Mouse (Mus musculus) liver, postnatal 0 days (tissue): ENCODE data around the gene Bsg. TPM values are rescaled to one million over a fixed set of nuclear protein-coding genes. Genes with fewer than 3 reads are reported as not detected.

Experiments used
- ATAC-seq: fragments of 200-750 bp; cut with Nextera tagmentation; 2 replicates; pipeline ENCODE4 v1.8.0; 2017; ENCODE audit warnings: mild to moderate bottlenecking, moderate library complexity
- DNase-seq: peaks from one replicate; pipeline ENCODE4 v3.0.0-alpha.2; 2016
- H3K27ac ChIP-seq: fragments of 300-500 bp; sonication (generic); 2 replicates; pipeline ENCODE4 v1.5.1; 2014; ENCODE audit warnings: antibody characterized with exemption, moderate library complexity, mild to moderate bottlenecking, low read depth
- H3K27me3 ChIP-seq: fragments of 300-500 bp; sonication (generic); 2 replicates; pipeline ENCODE4 v1.6.1; 2014; ENCODE audit warnings: low read length, control low read depth, mixed read lengths; ENCODE audit not compliant: insufficient read depth
- H3K36me3 ChIP-seq: fragments of 300-500 bp; sonication (generic); replicated peaks from 2 replicates; pipeline ENCODE4 v1.6.1; 2014; ENCODE audit warnings: mild to moderate bottlenecking, control low read depth, low read length, moderate library complexity, mixed read lengths; ENCODE audit not compliant: insufficient read depth
- H3K4me1 ChIP-seq: fragments of 300-500 bp; sonication (generic); 2 replicates; pipeline ENCODE4 v1.6.1; 2014; ENCODE audit warnings: antibody characterized with exemption, mild to moderate bottlenecking, control low read depth; ENCODE audit not compliant: insufficient read depth
- H3K4me2 ChIP-seq: fragments of 300-500 bp; sonication (generic); 2 replicates; pipeline ENCODE4 v1.6.1; 2014; ENCODE audit warnings: low read depth, mild to moderate bottlenecking, low read length, moderate library complexity, mixed read lengths
- H3K4me3 ChIP-seq: fragments of 300-500 bp; sonication (generic); 2 replicates; pipeline ENCODE4 v1.5.1; 2014; ENCODE audit warnings: low read depth, low read length
- H3K9ac ChIP-seq: fragments of 300-500 bp; sonication (generic); replicated peaks from 2 replicates; pipeline ENCODE4 v1.6.1; 2014; ENCODE audit warnings: mild to moderate bottlenecking, moderate library complexity
- H3K9me3 ChIP-seq: fragments of 300-500 bp; sonication (generic); 2 replicates; pipeline ENCODE4 v1.6.1; 2016; ENCODE audit warnings: mild to moderate bottlenecking, control low read depth, low read length, mixed read lengths
- CTCF ChIP-seq: sonication (generic); IDR thresholded peaks from 2 replicates; pipeline ENCODE4 v1.5.1; 2016; ENCODE audit warnings: antibody characterized with exemption, low read depth
- EP300 ChIP-seq: IDR thresholded peaks from 2 replicates; pipeline ENCODE4 v1.6.1; 2016; ENCODE audit warnings: antibody characterized with exemption, low read depth, mild to moderate bottlenecking
- WGBS: fragments of 180-500 bp; shearing (Covaris S2); extraction: QIAGEN DNeasy Blood & Tissue Kit; methylation state at CpG from one replicate; pipeline ENCODE4 v1.1.7; 2014; ENCODE audit not compliant: insufficient replicate concordance; 5-methylcytosine and 5-hydroxymethylcytosine counted together
- polyA plus RNA-seq: library from polyadenylated mRNA; unstranded; fragments of >200 nt; fragmentation: Nextera tagmentation; extraction: Ambion mirVana; gene quantifications from 2 replicates; pipeline ENCODE4 v1.2.1, GENCODE M21; 2015

Bsg gene
- polyA plus RNA-seq, 1 experiment from 2014 or later = 1,075 TPM

DNA sequence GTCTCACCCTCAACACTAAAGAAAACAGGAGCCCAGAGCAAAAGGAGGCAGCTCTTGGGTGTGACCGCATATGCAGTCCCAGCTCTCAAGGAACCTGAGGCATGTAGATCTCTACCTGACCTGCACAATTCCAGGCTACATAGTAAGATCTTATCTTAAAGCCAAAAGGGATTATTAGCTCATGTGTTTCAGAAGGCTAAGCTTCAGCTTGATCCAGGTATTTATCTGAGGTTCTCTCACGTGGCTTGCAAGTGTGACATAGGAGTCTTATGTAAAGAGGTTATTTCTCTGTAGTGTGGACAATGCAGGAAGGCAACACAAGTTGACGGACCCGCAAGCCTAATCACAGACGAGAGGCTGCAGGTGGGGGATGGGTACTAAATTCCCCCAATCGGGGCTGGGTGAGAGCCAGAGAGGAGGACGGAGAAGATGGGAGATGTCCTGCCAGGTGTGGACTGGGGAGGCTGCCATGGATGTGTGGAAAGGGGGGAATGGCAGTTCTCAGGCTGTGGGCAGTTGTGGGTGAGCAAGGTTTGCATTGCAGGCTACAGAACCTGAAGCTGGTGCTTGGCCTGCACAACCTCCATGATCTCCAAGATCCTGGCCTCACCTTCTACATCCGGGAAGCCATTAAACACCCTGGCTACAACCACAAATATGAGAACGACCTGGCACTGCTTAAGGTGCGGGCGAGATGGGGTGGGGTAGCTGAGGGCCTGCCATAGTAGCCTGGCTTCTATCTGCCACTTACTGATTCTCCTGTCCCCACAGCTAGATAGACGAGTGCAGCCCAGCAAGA lies 10.5 kb upstream of the Bsg start:
- no peaks in the 10 kb centered on the region for H3K27me3 ChIP-seq
- H3K36me3 ChIP-seq = peaks cover 6% of the 10 kb centered on the region
- 66% methylated on average over 12 of the region's 12 CpGs for WGBS
- no peak for DNase-seq
- H3K9me3 ChIP-seq = no peaks in the 10 kb centered on the region
- no peak for ATAC-seq
- H3K9ac ChIP-seq = no peak overlapping the region
- H3K4me1 ChIP-seq = peaks cover 17% of the 10 kb centered on the region
- no peak overlapping the region for H3K27ac ChIP-seq
- TF ChIP-seq EP300 (no peak), CTCF (no peak)
- no peak overlapping the region for H3K4me2 ChIP-seq
- no peak overlapping the region for H3K4me3 ChIP-seq

- DNase-seq (no peak), ATAC-seq (no peak)
- H3K27ac ChIP-seq = no peak overlapping the region
- H3K4me1 ChIP-seq = peaks cover 17% of the 10 kb centered on the region
- H3K4me3 ChIP-seq = no peak overlapping the region
- H3K4me2 ChIP-seq = no peak overlapping the region
- H3K9ac ChIP-seq = no peak overlapping the region
- H3K9me3 ChIP-seq = no peaks in the 10 kb centered on the region
- peaks cover under 1% of the 10 kb centered on the region; the same call in 1 of the 2 replicates for H3K36me3 ChIP-seq
- TF ChIP-seq CTCF (no peak), EP300 (no peak)
- 80% methylated on average over 6 of the region's 6 CpGs for WGBS
- H3K27me3 ChIP-seq = no peaks in the 10 kb centered on the region
Observed at GRCm38 (mm10) chr10:79694379-79694655, 10.0 kb upstream of the Bsg start.

DNA sequence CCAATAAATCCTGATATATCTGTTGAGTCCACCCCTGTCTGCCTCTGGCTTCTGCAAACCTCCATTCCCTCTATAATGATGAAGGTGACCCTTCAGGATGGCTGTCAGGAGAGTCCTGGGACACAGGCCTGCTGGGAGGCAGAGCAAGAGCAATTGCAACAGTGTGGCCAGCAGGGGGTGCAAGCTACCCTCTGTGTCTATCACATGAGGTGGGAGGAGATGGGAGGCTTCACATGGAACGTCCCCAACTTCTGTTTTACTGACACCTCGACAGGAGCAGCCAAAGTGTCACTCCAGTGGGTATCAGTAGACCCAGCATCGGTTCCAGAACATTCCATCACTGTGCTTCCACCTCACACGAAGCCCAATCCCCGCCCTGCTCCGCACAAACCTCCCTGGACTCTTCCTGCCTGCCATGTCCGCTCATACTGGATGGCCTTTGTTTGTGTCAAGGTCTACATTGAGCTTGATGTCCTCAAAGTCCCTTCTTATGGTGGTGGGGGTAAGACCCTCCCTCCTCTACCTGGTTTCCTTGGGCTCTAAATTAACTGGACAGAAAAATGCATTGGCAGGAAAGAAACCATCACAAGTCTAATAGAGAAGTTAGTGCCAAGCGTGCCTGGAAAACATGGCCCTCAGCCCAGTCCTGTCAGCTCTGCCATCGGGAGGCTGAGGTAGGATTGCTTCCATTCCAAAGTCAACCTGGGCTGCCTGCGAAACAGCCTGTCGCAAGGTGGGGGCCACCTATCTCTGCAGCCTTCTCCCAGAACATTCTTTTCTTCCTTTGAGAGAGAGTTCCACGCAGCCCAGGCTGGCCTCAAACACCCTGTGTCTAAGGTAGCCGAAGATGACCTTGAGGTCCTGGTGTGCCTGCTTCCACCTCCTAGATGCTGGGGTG lies 8.8 kb upstream of the Bsg start:
- 55% methylated on average over 13 of the region's 13 CpGs for WGBS
- peak overlapping the region; percentile 26; the same call in 1 of the 2 replicates for H3K9ac ChIP-seq
- H3K4me1 ChIP-seq = peaks cover 17% of the 10 kb centered on the region
- H3K9me3 ChIP-seq = no peaks in the 10 kb centered on the region
- no peak overlapping the region for H3K4me3 ChIP-seq
- ATAC-seq (peak; percentile 70), DNase-seq (peak; percentile 90)
- peak overlapping the region; percentile 48 for H3K27ac ChIP-seq
- TF ChIP-seq EP300 = no peak
- TF ChIP-seq CTCF = peak; percentile 98
- no peaks in the 10 kb centered on the region for H3K27me3 ChIP-seq
- no peaks in the 10 kb centered on the region for H3K36me3 ChIP-seq
- H3K4me2 ChIP-seq = peak overlapping the region; percentile 40; the same call in 1 of the 2 replicates

GRCm38 (mm10) chr10:79696129-79696651 lies 8.1 kb upstream of the Bsg start:
- peak overlapping the region; percentile 40; the same call in 1 of the 2 replicates for H3K4me2 ChIP-seq
- H3K4me1 ChIP-seq = peaks cover 20% of the 10 kb centered on the region
- H3K9me3 ChIP-seq = no peaks in the 10 kb centered on the region
- no peak overlapping the region for H3K4me3 ChIP-seq
- peak overlapping the region; percentile 26; the same call in 1 of the 2 replicates for H3K9ac ChIP-seq
- TF ChIP-seq CTCF = no peak
- TF ChIP-seq EP300 = no peak
- ATAC-seq (peak; percentile 30; the same call in 1 of the 2 replicates), DNase-seq (no peak)
- peak overlapping the region; percentile 71 for H3K27ac ChIP-seq
- no peaks in the 10 kb centered on the region for H3K36me3 ChIP-seq
- WGBS = 54% methylated on average over 9 of the region's 9 CpGs
- H3K27me3 ChIP-seq = no peaks in the 10 kb centered on the region

- Histone ChIP-seq H3K27me3 (no peaks in the 10 kb centered on the region), H3K36me3 (no peaks in the 10 kb centered on the region), H3K9me3 (no peaks in the 10 kb centered on the region), H3K4me1 (peaks cover 24% of the 10 kb centered on the region), H3K9ac (no peak overlapping the region), H3K27ac (no peak overlapping the region), H3K4me3 (no peak overlapping the region), H3K4me2 (no peak overlapping the region)
- no peak for TF ChIP-seq EP300
- no peak for TF ChIP-seq CTCF
- 48% methylated on average over 6 of the region's 6 CpGs for whole genome bisulfite sequencing
- ATAC-seq (no peak), DNase-seq (no peak)
Observed at GRCm38 (mm10) chr10:79697916-79698315, 6.4 kb upstream of the Bsg start.

DNA sequence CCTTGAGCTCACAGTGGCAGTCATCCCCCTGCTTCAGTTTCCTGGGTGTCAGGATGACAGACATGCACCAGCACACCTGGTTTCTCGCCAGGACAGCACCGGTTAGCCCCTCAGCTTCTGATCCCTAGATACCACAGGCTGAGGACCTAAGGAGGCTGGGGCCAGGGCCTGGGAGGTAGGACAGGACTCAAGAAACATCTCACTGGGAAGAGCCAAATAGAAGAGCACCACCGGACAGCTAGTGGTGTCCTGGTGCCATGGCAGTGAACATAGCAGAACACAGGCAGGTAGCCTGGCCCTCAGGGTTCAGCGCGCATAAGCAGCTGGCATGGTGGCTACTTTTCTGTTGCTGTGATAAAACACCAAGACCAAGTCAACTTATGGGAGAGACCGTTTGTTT lies 5.8 kb upstream of the Bsg start:
- WGBS = 91% methylated on average over 6 of the region's 6 CpGs

More for the DNA sequence above, 5.8 kb upstream of the Bsg start:
- no peak for DNase-seq
- peaks cover 24% of the 10 kb centered on the region for H3K4me1 ChIP-seq
- H3K36me3 ChIP-seq = no peaks in the 10 kb centered on the region
- no peak overlapping the region for H3K9ac ChIP-seq
- H3K27me3 ChIP-seq = no peaks in the 10 kb centered on the region
- no peak for TF ChIP-seq EP300
- no peak for TF ChIP-seq CTCF
- no peak overlapping the region for H3K4me3 ChIP-seq
- H3K27ac ChIP-seq = no peak overlapping the region
- no peaks in the 10 kb centered on the region for H3K9me3 ChIP-seq
- ATAC-seq = no peak
- H3K4me2 ChIP-seq = no peak overlapping the region
